Mouse (Mus musculus) embryo, embryonic 11 days (tissue): Measurements from ENCODE around the gene Gm42417.
"Not testable (repeated sequence)": the region's sequence is repeated elsewhere in the genome, so short reads cannot be mapped to it uniquely, and the experiment has no call there.

ENCODE experiments used
- DNase-seq: peaks from one replicate; pipeline ENCODE4 v3.0.0-alpha.2; 2015

Gm42417 gene

DNA sequence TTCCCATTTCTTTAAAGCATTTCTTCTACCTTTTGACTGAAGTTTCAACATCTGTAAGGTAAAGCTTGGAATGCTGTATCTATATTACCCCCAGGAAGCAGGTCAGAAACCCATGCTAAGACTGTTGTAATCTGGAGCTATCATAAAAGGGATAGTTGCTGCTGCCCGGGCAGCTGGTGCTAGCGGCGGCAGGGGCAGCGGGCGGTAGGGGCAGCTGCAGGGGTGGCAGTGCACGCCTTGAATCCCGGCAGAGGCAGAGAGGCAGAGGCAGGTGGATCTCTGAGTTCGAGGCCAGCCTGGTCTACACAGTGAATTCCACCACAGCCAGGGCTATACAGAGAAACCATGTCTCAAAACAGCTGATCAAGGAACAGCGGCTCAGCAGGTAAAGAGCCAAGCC, 3.7 kb upstream of the Gm42417 start:
- no peak for DNase-seq

DNA sequence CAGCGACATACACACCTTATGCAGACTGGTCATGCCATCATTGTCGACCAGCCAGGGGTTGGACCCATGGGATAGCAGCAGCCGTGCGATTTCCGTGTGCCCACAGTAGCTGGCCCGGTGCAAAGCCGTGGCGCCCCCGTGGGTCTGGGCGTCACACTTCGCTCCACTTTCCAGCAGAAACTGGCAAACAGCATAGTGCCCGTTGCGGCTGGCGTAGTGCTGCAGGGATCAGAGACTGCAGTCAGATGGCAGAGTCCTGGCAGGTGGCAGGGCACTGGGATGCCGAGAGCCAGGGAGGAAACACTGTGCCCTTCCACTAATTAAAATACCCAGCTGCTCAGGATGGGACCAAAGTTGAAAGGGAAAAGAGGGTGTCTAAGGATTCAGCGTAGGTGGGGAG, 2.6 kb upstream of the Gm42417 start:
- DNase-seq, result no peak

DNA sequence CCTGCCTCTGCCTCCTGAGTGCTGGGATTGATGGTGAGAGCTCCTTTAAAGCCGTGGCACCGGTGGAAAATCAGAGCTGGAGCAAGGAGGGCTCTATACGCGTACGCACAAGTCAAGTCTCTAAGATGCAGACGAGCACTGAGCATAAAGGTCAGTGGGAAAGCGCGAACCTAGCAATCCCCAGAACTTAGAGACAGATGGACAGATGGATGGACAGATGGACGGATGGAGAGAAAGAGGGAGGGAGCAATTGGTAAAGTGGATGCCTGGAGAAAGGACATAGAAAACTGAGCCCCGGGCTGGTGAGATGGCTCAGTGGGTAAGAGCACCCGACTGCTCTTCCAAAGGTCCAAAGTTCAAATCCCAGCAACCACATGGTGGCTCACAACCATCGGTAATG, 1.6 kb upstream of the Gm42417 start:
- DNase-seq, result no peak

GRCm38 (mm10) chr1:36540132-36540531, 903 bp upstream of the Gm42417 start:
- DNase-seq, result no peak

DNA sequence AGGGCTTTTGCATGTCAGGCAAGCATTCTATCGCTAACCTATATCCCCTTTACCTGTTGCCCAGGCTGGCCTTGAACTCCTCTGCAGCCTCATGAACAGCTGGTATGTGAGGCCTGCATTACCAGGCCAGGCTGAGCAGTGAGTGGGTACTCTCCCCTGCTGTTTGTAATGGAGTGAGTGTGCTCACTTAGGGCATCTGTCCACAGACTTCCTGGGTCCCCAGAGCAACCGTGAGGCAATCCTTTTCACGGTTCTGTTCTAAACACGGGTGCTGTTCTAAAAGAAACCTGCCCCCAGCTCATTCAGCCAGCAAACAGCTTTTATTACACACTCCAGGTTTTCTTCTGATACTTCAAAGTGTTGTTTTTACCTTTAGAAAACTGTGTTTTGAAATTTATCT, 502 bp downstream of the Gm42417 start:
- no peak for DNase-seq

- DNase-seq, result not testable (repeated sequence)
Observed at GRCm38 (mm10) chr1:36536783-36537182, 2.4 kb downstream of the Gm42417 start, which contains the start of gene Ankrd23. Gene Ankrd23 (minus strand): TSS chr1:36536883.

GRCm38 (mm10) chr1:36536397-36536728, 2.9 kb downstream of the Gm42417 start:
- no peak for DNase-seq

GRCm38 (mm10) chr1:36535477-36536396, 3.5 kb downstream of the Gm42417 start:
- no peak for DNase-seq

GRCm38 (mm10) chr1:36534595-36535058, 4.6 kb downstream of the Gm42417 start:
- no peak for DNase-seq

DNA sequence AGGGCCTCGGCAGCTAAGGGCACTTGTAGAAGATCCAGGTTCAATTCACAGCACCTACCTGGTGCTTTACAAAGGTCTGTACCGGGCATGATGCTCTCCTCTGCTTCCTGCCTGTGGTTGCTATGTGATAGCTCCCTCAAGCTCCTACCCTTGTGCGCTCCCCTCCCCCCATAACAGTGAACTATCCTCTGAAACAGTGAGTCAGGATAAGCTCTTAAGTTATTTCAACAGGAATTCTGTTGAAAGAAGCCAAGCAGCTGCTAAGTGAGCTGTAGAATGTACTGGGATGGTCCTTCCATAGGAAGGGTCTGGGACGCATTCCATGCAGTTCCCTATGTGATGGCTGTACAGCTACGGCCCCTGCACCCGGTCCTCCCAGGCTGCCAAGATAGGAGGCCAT, 5.7 kb downstream of the Gm42417 start:
- no peak for DNase-seq

DNA sequence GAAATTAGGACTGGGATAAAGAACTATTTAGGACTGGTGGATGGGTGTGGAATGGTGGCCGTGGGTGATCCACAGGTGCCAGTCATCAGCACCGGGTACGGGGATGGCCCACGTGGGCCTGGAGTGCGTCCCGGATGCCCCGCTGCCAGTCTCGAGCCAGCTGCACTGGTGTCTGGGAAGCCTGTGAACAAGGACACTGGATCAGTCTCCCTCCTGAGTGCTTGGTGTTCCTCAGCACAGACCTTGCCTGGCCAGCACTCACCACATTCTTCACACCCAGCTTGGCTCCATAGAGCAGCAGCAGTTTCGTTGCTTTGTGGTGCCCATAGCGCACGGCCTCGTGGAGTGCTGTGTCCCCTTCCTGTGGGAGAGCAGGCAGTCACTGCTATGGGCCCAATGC, 7.8 kb downstream of the Gm42417 start:
- DNase-seq, result no peak

GRCm38 (mm10) chr1:36530962-36531361, 8.3 kb downstream of the Gm42417 start:
- no peak for DNase-seq

GRCm38 (mm10) chr1:36530485-36530884, 8.7 kb downstream of the Gm42417 start:
- DNase-seq, result no peak

GRCm38 (mm10) chr1:36529875-36530274, 9.4 kb downstream of the Gm42417 start:
- DNase-seq, result no peak

DNA sequence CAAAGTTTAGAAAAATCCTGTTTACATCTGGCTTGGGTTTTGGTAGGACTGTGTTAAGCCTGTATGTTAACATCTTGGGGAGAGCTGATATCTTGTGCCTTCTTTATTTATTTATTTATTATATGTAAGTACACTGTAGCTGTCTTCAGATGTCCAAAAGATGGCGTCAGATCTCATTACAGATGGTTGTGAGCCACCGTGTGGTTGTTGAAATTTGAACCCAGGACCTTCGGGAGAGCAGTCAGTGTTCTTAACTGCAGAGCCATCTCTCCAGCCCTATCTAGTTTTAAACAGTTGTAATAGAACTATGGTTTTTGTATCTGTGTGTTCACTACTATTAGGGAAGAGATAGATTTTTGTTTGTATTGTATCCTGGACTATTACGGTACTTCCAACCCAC, 10.0 kb downstream of the Gm42417 start:
- DNase-seq, result no peak

- DNase-seq, result peak; percentile 36
Observed at GRCm38 (mm10) chr1:36528351-36528750, 10.9 kb downstream of the Gm42417 start.

- DNase-seq, result no peak
Observed at GRCm38 (mm10) chr1:36526903-36527302, 12.3 kb downstream of the Gm42417 start.

DNA sequence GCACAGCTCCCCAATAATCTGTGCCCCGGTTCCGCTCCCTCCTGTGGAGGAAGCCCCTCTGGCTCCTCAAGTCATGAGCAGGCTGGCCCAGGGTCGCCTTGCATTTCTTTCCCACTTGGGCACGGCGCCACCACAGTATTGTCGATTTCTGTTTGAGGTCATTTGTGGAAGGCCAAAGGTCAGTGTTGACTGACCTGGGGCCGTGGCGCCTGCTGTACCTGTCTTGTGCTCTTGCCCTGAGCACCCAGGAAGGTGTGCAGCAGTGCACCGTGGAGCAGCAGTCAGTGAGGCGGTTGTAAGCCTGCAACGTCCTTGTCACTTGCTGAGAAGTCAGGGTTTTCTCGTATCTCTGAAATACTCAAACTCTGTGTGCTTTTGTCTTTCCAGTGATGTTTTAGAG, 13.5 kb downstream of the Gm42417 start:
- DNase-seq, result no peak

- no peak for DNase-seq
Observed at GRCm38 (mm10) chr1:36524058-36524457, 15.2 kb downstream of the Gm42417 start.

GRCm38 (mm10) chr1:36523332-36524013, 15.8 kb downstream of the Gm42417 start:
- DNase-seq, result no peak

DNA sequence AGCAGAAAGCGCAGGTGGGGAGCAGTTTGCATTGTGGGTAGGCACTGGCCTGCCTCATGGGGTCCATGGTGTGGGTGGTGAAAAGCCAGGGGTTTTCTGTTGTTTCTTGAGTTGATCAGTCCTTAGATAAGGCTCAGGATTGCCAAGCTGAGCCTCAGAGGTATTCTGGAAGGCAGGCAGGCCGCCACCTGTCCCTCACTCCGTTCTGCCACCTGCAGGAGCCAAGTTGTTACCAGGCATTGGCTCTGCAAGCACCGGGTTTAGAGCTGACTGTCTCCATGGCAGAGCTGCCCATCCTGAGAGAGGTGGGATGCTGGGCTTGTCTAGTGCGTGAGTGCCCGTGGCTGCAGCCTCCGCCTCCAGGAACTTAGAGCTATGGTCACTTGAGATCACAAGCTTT, 17.0 kb downstream of the Gm42417 start:
- DNase-seq, result no peak

- no peak for DNase-seq
Observed at GRCm38 (mm10) chr1:36519626-36520025, 19.6 kb downstream of the Gm42417 start.

DNA sequence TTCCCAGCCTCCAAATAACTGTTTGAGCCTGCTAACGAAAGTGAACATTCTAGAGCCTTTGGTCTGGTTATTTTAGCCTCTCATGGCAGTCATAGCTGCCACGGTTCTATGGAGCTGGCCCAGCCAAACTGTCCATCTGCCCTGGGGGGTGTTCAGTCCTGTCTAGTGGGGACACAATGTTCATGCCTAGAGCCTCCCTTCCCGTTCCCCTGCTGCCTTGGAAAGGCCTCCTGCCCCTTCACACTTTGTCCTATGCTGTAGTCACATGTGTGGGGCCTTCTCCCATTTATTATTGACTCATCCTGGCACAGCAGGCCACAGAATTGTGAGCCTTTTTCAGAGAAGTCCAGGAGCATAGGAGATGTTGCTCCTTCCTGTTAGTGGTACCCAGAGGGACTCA, 21.0 kb downstream of the Gm42417 start:
- no peak for DNase-seq

DNA sequence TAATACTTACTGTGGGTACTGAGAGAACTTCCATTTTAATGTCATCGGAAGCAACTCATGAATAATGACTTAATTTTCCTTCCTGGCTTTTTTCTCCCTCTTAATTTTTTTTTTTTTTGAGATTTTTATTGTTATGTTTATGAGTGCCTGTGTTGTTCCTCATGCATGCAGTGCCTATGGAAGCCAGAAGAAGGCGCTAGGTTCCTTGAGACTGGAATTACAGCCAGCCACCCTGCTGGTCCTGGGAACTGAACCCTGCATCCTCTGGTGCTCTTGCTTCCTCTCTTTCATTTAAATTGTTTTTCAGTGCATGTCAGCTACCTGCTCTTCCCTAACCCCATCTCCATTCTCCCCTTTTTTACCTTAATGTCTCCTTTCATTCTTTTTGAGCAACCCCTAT, 25.5 kb downstream of the Gm42417 start:
- peak; percentile 63 for DNase-seq
